In the genomic region with DNA sequence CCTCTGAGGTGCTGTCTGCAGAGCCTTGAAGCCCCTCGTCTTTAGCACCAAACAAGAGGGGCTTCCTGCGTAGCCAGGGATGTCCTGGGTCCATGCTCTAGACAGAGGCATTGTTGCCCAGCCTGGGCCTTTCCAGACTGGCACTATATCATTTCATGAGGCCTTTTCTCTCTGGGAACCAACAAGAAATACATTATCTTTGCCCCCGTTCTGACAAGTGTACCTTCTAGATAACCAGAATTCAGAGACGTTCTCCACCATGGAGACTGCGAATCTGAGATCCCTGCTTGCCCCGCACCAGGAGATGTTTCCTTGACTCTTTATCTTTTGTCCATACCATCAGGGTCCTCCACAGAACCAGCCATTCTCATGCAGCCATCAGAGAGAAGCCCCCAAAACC, we compare ENCODE assay signal across 14 mouse cellular contexts. TPM values are rescaled to one million over a fixed set of nuclear protein-coding genes. Genes with fewer than 3 reads are reported as not detected.
DNase-seq lines count a peak whose midpoint lies in the region; ATAC-seq lines count a peak whose summit lies in the region.
"Had no signal": no experiment of that assay in that cellular context is flagged by ENCODE, and none has a peak within 500 bp of the region (broad histone marks: within the 10 kb centered on the region; RNA-seq: fewer than 3 reads in every experiment).

No protein-coding gene starts in this region.

- H3K4me1 ChIP-seq in hindbrain, embryonic 10.5 days (replicated peaks): peaks cover 25% of the 10 kb centered on the region
- peaks cover 9% of the 10 kb centered on the region for H3K4me1 ChIP-seq in hindbrain, embryonic 16.5 days (ENCODE audit: control insufficient read depth, insufficient read depth, low read depth, low read length)
- peaks cover 11% of the 10 kb centered on the region for H3K4me1 ChIP-seq in lung, embryonic 15.5 days
- peaks cover 31% of the 10 kb centered on the region for H3K4me1 ChIP-seq in embryonic facial prominence, embryonic 13.5 days
- peaks cover 21% of the 10 kb centered on the region for H3K4me1 ChIP-seq in liver, embryonic 15.5 days (replicated peaks)

- no peak overlapping the region for H3K4me3 ChIP-seq in hindbrain, embryonic 10.5 days
- H3K4me3 ChIP-seq in hindbrain, embryonic 16.5 days (ENCODE audit: low read length): no peak overlapping the region
- H3K4me3 ChIP-seq in lung, embryonic 15.5 days: 0 out of 2 replicates have a peak overlapping the region, but pooled peaks have one; percentile 5
- no peak overlapping the region for H3K4me3 ChIP-seq in embryonic facial prominence, embryonic 13.5 days
- H3K4me3 ChIP-seq in liver, embryonic 15.5 days (replicated peaks): no peak overlapping the region
- H3K4me3 ChIP-seq: heart, embryonic 12.5 days; midbrain, embryonic 13.5 days had no signal

- no peak for DNase-seq in hindbrain, embryonic 10.5 days (ENCODE audit: low spot score)
- no peak for DNase-seq in lung, postnatal 4 days
- no peak for DNase-seq in spleen, adult 12 weeks (ENCODE audit: low spot score)
- DNase-seq in frontal cortex, postnatal 25 days (ENCODE audit: low spot score in 2 of 2): no peak
- DNase-seq: cerebellum, postnatal 14 days had no signal

- no peak overlapping the region; the same call in 1 of the 2 replicates for H3K4me2 ChIP-seq in hindbrain, embryonic 16.5 days (ENCODE audit: low read length)
- H3K4me2 ChIP-seq in lung, embryonic 15.5 days: peak overlapping the region; percentile 45; the same call in 1 of the 2 replicates
- H3K4me2 ChIP-seq in embryonic facial prominence, embryonic 13.5 days: peak overlapping the region; percentile 58; the same call in 1 of the 2 replicates
- H3K4me2 ChIP-seq in liver, embryonic 15.5 days: peak overlapping the region; percentile 48

- H3K27ac ChIP-seq in hindbrain, embryonic 10.5 days: 0 out of 2 replicates have a peak overlapping the region, but pooled peaks have one; percentile 79
- no peak overlapping the region for H3K27ac ChIP-seq in hindbrain, embryonic 16.5 days (ENCODE audit: low read depth, low read length)
- no peak overlapping the region for H3K27ac ChIP-seq in lung, embryonic 15.5 days
- H3K27ac ChIP-seq in embryonic facial prominence, embryonic 13.5 days: no peak overlapping the region
- no peak overlapping the region for H3K27ac ChIP-seq in liver, embryonic 15.5 days (replicated peaks)

- H3K9me3 ChIP-seq in hindbrain, embryonic 10.5 days: no peaks in the 10 kb centered on the region
- H3K9me3 ChIP-seq in hindbrain, embryonic 16.5 days (ENCODE audit: control insufficient read depth, low read length): no peaks in the 10 kb centered on the region
- no peaks in the 10 kb centered on the region for H3K9me3 ChIP-seq in lung, embryonic 15.5 days
- no peaks in the 10 kb centered on the region for H3K9me3 ChIP-seq in embryonic facial prominence, embryonic 13.5 days
- no peaks in the 10 kb centered on the region for H3K9me3 ChIP-seq in liver, embryonic 15.5 days (replicated peaks)
- H3K9me3 ChIP-seq: heart, embryonic 12.5 days; midbrain, embryonic 13.5 days had no signal

- H3K9ac ChIP-seq in hindbrain, embryonic 16.5 days (ENCODE audit: low read depth, low read length): no peak overlapping the region
- no peak overlapping the region for H3K9ac ChIP-seq in lung, embryonic 15.5 days
- H3K9ac ChIP-seq in embryonic facial prominence, embryonic 13.5 days: no peak overlapping the region
- no peak overlapping the region for H3K9ac ChIP-seq in liver, embryonic 15.5 days
- H3K9ac ChIP-seq: heart, embryonic 12.5 days; midbrain, embryonic 13.5 days had no signal

- H3K36me3 ChIP-seq in hindbrain, embryonic 10.5 days: no peaks in the 10 kb centered on the region
- H3K36me3 ChIP-seq in hindbrain, embryonic 16.5 days (ENCODE audit: control insufficient read depth, insufficient read depth, low read length): no peaks in the 10 kb centered on the region
- no peaks in the 10 kb centered on the region for H3K36me3 ChIP-seq in lung, embryonic 15.5 days
- H3K36me3 ChIP-seq in embryonic facial prominence, embryonic 13.5 days: no peaks in the 10 kb centered on the region
- 0 out of 2 replicates have a peak, but pooled peaks cover 3% of the 10 kb centered on the region for H3K36me3 ChIP-seq in liver, embryonic 15.5 days (replicated peaks)
- H3K36me3 ChIP-seq: midbrain, embryonic 13.5 days had no signal

- ATAC-seq in hindbrain, embryonic 16.5 days: no peak
- ATAC-seq in lung, embryonic 15.5 days (ENCODE audit: borderline replicate concordance, extremely low read depth, low FRiP score, low TSS enrichment): no peak
- ATAC-seq in embryonic facial prominence, embryonic 13.5 days (ENCODE audit: insufficient number of reproducible peaks, insufficient read depth, low FRiP score, low TSS enrichment, low read depth): no peak
- peak; percentile 52; the same call in 1 of the 2 replicates for ATAC-seq in liver, embryonic 15.5 days (ENCODE audit: insufficient read depth)

- H3K27me3 ChIP-seq in hindbrain, embryonic 10.5 days (ENCODE audit: insufficient read depth, poor library complexity, severe bottlenecking): peaks cover 38% of the 10 kb centered on the region
- H3K27me3 ChIP-seq in hindbrain, embryonic 16.5 days (replicated peaks; ENCODE audit: control insufficient read depth, insufficient read depth, low read length): no peaks in the 10 kb centered on the region
- no peaks in the 10 kb centered on the region for H3K27me3 ChIP-seq in lung, embryonic 15.5 days
- H3K27me3 ChIP-seq in embryonic facial prominence, embryonic 13.5 days: 0 out of 2 replicates have a peak, but pooled peaks cover 3% of the 10 kb centered on the region
- no peaks in the 10 kb centered on the region; the same call in 1 of the 2 replicates for H3K27me3 ChIP-seq in liver, embryonic 15.5 days

- WGBS in hindbrain, embryonic 10.5 days: 86% methylated on average over 6 of the region's 6 CpGs
- WGBS in hindbrain, embryonic 16.5 days: 95% methylated on average over 6 of the region's 6 CpGs
- 84% methylated on average over 6 of the region's 6 CpGs for WGBS in lung, embryonic 15.5 days
- WGBS in embryonic facial prominence, embryonic 13.5 days: 84% methylated on average over 6 of the region's 6 CpGs
- 33% methylated on average over 6 of the region's 6 CpGs for WGBS in liver, embryonic 15.5 days (ENCODE audit: insufficient replicate concordance)

RNA-seq across cellular contexts. Expression of a gene that starts 32.7 kb away (rescaled TPM):
- polyA plus RNA-seq in hindbrain, embryonic 10.5 days (2016; fragmentation: Nextera tagmentation; extraction: Ambion mirVana): 0.09 TPM in 1 of 2 replicates, not detected in the other
- 0.07 TPM in 1 of 2 replicates, not detected in the other for polyA plus RNA-seq in hindbrain, embryonic 16.5 days (2015; fragmentation: Nextera tagmentation; extraction: Ambion mirVana)
- polyA plus RNA-seq in lung, embryonic 15.5 days (2015; fragmentation: Nextera tagmentation; extraction: Ambion mirVana): 3.6 and 3.8 TPM in 2 replicates
- polyA plus RNA-seq in embryonic facial prominence, embryonic 13.5 days (2015; fragmentation: Nextera tagmentation; extraction: Ambion mirVana): 0.74 TPM in 1 of 2 replicates, not detected in the other
- 61.8 and 70.8 TPM in 2 replicates for polyA plus RNA-seq in liver, embryonic 15.5 days (2015; fragmentation: Nextera tagmentation; extraction: Ambion mirVana)
- polyA plus RNA-seq: activated CD4-positive, CD25-positive, alpha-beta regulatory T cell, adult 4 months; hindbrain, embryonic 11.5 days; testis, adult 2 months had no signal

Comparison
In these comparisons a context has a peak if more than half of its experiments do, and no peak if none do; other contexts are left out.
1. RNA of a gene that starts 32.7 kb away (polyA plus RNA-seq): 61.8 to 70.8 TPM in liver, embryonic 15.5 days; 3.6 to 3.8 TPM in lung, embryonic 15.5 days, 0.74 TPM in embryonic facial prominence, embryonic 13.5 days, 0.09 TPM in hindbrain, embryonic 10.5 days and 0.07 TPM in hindbrain, embryonic 16.5 days; every median in the first group is over 10 times any median in the second.